ENCODE assay signal across 20 mouse cellular contexts in the genomic region with DNA sequence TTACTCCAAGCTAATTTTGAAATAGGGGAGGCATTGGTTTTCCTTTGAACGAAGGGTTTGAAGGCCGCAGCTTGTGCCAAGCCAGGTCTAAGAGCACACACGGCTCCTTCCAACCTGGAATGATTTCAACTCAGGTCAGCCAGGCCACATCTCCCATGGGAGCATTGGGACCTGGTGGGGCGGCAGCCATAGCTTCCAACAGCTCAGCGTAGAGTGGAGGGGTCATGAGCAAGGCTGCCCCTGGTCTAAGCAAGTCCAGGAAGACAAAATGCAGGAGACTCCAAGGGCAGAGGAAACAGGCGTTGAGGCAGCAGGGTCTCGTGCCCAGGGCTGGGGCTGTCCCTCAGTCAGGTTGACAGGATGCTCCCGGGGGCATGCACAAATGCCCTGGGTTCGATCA. TPM values are rescaled to one million over a fixed set of nuclear protein-coding genes. Genes with fewer than 3 reads are reported as not detected.
DNase-seq lines count a peak whose midpoint lies in the region; ATAC-seq and TF ChIP-seq lines count a peak whose summit lies in the region.
"Had no signal": no experiment of that assay in that cellular context is flagged by ENCODE, and none has a peak within 500 bp of the region (broad histone marks: within the 10 kb centered on the region; RNA-seq: fewer than 3 reads in every experiment).

No protein-coding gene starts in this region.

- no peak for TF ChIP-seq EP300 in heart, adult 2 months (IDR thresholded peaks at IDR 0.05; ENCODE audit: insufficient read depth, low read depth, low read length)

- H3K9me3 ChIP-seq in heart, embryonic 12.5 days (replicated peaks), result 0 out of 2 replicates have a peak, but pooled peaks cover 3% of the 10 kb centered on the region
- 0 out of 2 replicates have a peak, but pooled peaks cover 4% of the 10 kb centered on the region for H3K9me3 ChIP-seq in neural tube, embryonic 13.5 days
- no peaks in the 10 kb centered on the region for H3K9me3 ChIP-seq in neural tube, embryonic 15.5 days (replicated peaks)
- no peaks in the 10 kb centered on the region; the same call in 1 of the 2 replicates for H3K9me3 ChIP-seq in midbrain, embryonic 10.5 days (replicated peaks)
- H3K9me3 ChIP-seq: embryonic facial prominence, embryonic 12.5 days; G1E; liver, embryonic 13.5 days had no signal

- H3K9ac ChIP-seq in heart, adult 2 months (ENCODE audit: low read depth, low read length), result no peak overlapping the region
- H3K9ac ChIP-seq in heart, embryonic 12.5 days, result no peak overlapping the region
- no peak overlapping the region for H3K9ac ChIP-seq in neural tube, embryonic 13.5 days
- H3K9ac ChIP-seq in neural tube, embryonic 15.5 days (replicated peaks), result no peak overlapping the region
- H3K9ac ChIP-seq: embryonic facial prominence, embryonic 12.5 days; liver, embryonic 13.5 days had no signal

- 58% methylated on average over 9 of the region's 9 CpGs for WGBS in heart, adult 2 months
- 85% methylated on average over 9 of the region's 9 CpGs for WGBS in heart, embryonic 12.5 days
- WGBS in neural tube, embryonic 13.5 days, result 88% methylated on average over 9 of the region's 9 CpGs
- 90% methylated on average over 9 of the region's 9 CpGs for WGBS in neural tube, embryonic 15.5 days
- 91% methylated on average over 9 of the region's 9 CpGs for WGBS in midbrain, embryonic 10.5 days

- H3K27me3 ChIP-seq in heart, adult 2 months (ENCODE audit: control insufficient read depth, insufficient read depth, low read length), result no peaks in the 10 kb centered on the region
- H3K27me3 ChIP-seq in heart, embryonic 12.5 days (replicated peaks), result no peaks in the 10 kb centered on the region
- H3K27me3 ChIP-seq in neural tube, embryonic 13.5 days, result no peaks in the 10 kb centered on the region; the same call in 1 of the 2 replicates
- H3K27me3 ChIP-seq in neural tube, embryonic 15.5 days (replicated peaks), result no peaks in the 10 kb centered on the region
- H3K27me3 ChIP-seq in midbrain, embryonic 10.5 days (ENCODE audit: low read depth, poor library complexity, severe bottlenecking), result no peaks in the 10 kb centered on the region
- H3K27me3 ChIP-seq: embryonic facial prominence, embryonic 12.5 days; liver, embryonic 13.5 days had no signal

- intact Hi-C loops in heart, adult 2 months (cut with DNase I), result loop anchor here (5.0 kb wide), 2 partner anchors 116 to 151 kb away; no protein-coding TSS in a partner anchor

- no peak for TF ChIP-seq CTCF in heart, adult 2 months (IDR thresholded peaks at IDR 0.05)

- peak in 1 of 2 experiments; percentile 22 for DNase-seq in heart, adult 2 months
- no peak for DNase-seq in midbrain, embryonic 10.5 days (ENCODE audit: low spot score)
- no peak for DNase-seq in spleen, postnatal 14 days (ENCODE audit: low spot score in 2 of 2)
- DNase-seq: cerebellum, adult 18-20 months; left cerebral cortex, postnatal 4 days; liver, embryonic 13.5 days; right cerebral cortex, postnatal 4 days; thymus, adult 2 months had no signal

- no peak overlapping the region for H3K4me3 ChIP-seq in heart, adult 2 months
- no peak overlapping the region for H3K4me3 ChIP-seq in heart, embryonic 12.5 days
- no peak overlapping the region for H3K4me3 ChIP-seq in neural tube, embryonic 13.5 days
- no peak overlapping the region for H3K4me3 ChIP-seq in neural tube, embryonic 15.5 days (replicated peaks)
- no peak overlapping the region for H3K4me3 ChIP-seq in midbrain, embryonic 10.5 days
- H3K4me3 ChIP-seq: embryonic facial prominence, embryonic 12.5 days; liver, embryonic 13.5 days had no signal

- peaks cover 23% of the 10 kb centered on the region for H3K4me1 ChIP-seq in heart, adult 2 months (ENCODE audit: control insufficient read depth, insufficient read depth, low read length)
- peaks cover 25% of the 10 kb centered on the region for H3K4me1 ChIP-seq in heart, embryonic 12.5 days (replicated peaks)
- H3K4me1 ChIP-seq in neural tube, embryonic 13.5 days (replicated peaks), result peaks cover 13% of the 10 kb centered on the region
- H3K4me1 ChIP-seq in neural tube, embryonic 15.5 days, result peaks cover 20% of the 10 kb centered on the region
- H3K4me1 ChIP-seq in midbrain, embryonic 10.5 days, result peaks cover 45% of the 10 kb centered on the region

- no peak for ATAC-seq in heart, embryonic 12.5 days (ENCODE audit: insufficient number of reproducible peaks, low FRiP score)
- no peak for ATAC-seq in neural tube, embryonic 13.5 days (ENCODE audit: low read depth)
- ATAC-seq in neural tube, embryonic 15.5 days (ENCODE audit: low FRiP score), result no peak; the same call in 1 of the 2 replicates
- ATAC-seq in frontal cortex, adult (ENCODE audit: low TSS enrichment), result no peak

- H3K27ac ChIP-seq in heart, adult 2 months, result peak overlapping the region; percentile 86
- no peak overlapping the region for H3K27ac ChIP-seq in heart, embryonic 12.5 days (ENCODE audit: poor library complexity, severe bottlenecking)
- 0 out of 2 replicates have a peak overlapping the region, but pooled peaks have one; percentile 20 for H3K27ac ChIP-seq in neural tube, embryonic 13.5 days (replicated peaks)
- H3K27ac ChIP-seq in neural tube, embryonic 15.5 days (replicated peaks), result no peak overlapping the region
- H3K27ac ChIP-seq in midbrain, embryonic 10.5 days (replicated peaks), result peak overlapping the region; percentile 65; the same call in 1 of the 2 replicates
- H3K27ac ChIP-seq: embryonic facial prominence, embryonic 12.5 days; liver, embryonic 13.5 days had no signal

- no peak overlapping the region for H3K4me2 ChIP-seq in heart, embryonic 12.5 days
- no peak overlapping the region for H3K4me2 ChIP-seq in neural tube, embryonic 13.5 days
- H3K4me2 ChIP-seq in neural tube, embryonic 15.5 days, result no peak overlapping the region
- H3K4me2 ChIP-seq: embryonic facial prominence, embryonic 12.5 days; liver, embryonic 13.5 days had no signal

- H3K79me2 ChIP-seq in heart, adult 2 months (replicated peaks; ENCODE audit: control insufficient read depth, insufficient read depth, low read length), result no peaks in the 10 kb centered on the region

- TF ChIP-seq POLR2A in heart, adult 2 months (IDR thresholded peaks at IDR 0.05; ENCODE audit: insufficient read depth, low read depth, low read length), result no peak

- H3K36me3 ChIP-seq in heart, adult 2 months (ENCODE audit: control insufficient read depth, insufficient read depth, low read length), result peaks cover 5% of the 10 kb centered on the region
- no peaks in the 10 kb centered on the region for H3K36me3 ChIP-seq in heart, embryonic 12.5 days
- H3K36me3 ChIP-seq in neural tube, embryonic 13.5 days, result no peaks in the 10 kb centered on the region
- H3K36me3 ChIP-seq in neural tube, embryonic 15.5 days, result no peaks in the 10 kb centered on the region
- H3K36me3 ChIP-seq in midbrain, embryonic 10.5 days, result no peaks in the 10 kb centered on the region
- H3K36me3 ChIP-seq: embryonic facial prominence, embryonic 12.5 days; G1E; liver, embryonic 13.5 days had no signal

RNA-seq across cellular contexts. Expression of a gene that starts 25.8 kb away (rescaled TPM):
- not detected for total RNA-seq in heart, adult 2 months (2021)
- polyA plus RNA-seq in heart, adult 2 months (2012; rRNA removed), result not detected in 2 replicates
- not detected in 2 replicates for polyA plus RNA-seq in heart, embryonic 12.5 days (2016; fragmentation: Nextera tagmentation; extraction: Ambion mirVana)
- not detected in 2 replicates for polyA plus RNA-seq in neural tube, embryonic 13.5 days (2015; fragmentation: Nextera tagmentation; extraction: Ambion mirVana)
- not detected in 2 replicates for polyA plus RNA-seq in neural tube, embryonic 15.5 days (2015; fragmentation: Nextera tagmentation; extraction: Ambion mirVana)
- not detected in 2 replicates for polyA plus RNA-seq in midbrain, embryonic 10.5 days (2016; fragmentation: Nextera tagmentation; extraction: Ambion mirVana)
- total RNA-seq: common myeloid progenitor, adult 5-6 weeks; G1E; layer of hippocampus, postnatal 25 days; left cerebral cortex, postnatal 4 days had no signal
- polyA plus RNA-seq: embryonic facial prominence, embryonic 12.5 days; G1E; gonadal fat pad, adult 2 months; heart, postnatal 0 days; intestine, embryonic 14.5 days; liver, embryonic 13.5 days; neural tube, embryonic 11.5 days; thymus, adult 2 months had no signal

RNA-seq across cellular contexts. Expression of a gene that starts 28.5 kb away (rescaled TPM):
- 100 to 1,000 TPM in 1 of 2 experiments, 10 to 100 TPM in 1; 66.4 to 116 TPM for total RNA-seq in heart, adult 2 months (2021)
- polyA plus RNA-seq in heart, adult 2 months (2012; rRNA removed), result 91.8 and 124 TPM in 2 replicates
- polyA plus RNA-seq in heart, embryonic 12.5 days (2016; fragmentation: Nextera tagmentation; extraction: Ambion mirVana), result 9.3 and 11.6 TPM in 2 replicates
- polyA plus RNA-seq in neural tube, embryonic 13.5 days (2015; fragmentation: Nextera tagmentation; extraction: Ambion mirVana), result 67.4 and 72.9 TPM in 2 replicates
- 36.1 and 89.6 TPM in 2 replicates for polyA plus RNA-seq in neural tube, embryonic 15.5 days (2015; fragmentation: Nextera tagmentation; extraction: Ambion mirVana)
- polyA plus RNA-seq in midbrain, embryonic 10.5 days (2016; fragmentation: Nextera tagmentation; extraction: Ambion mirVana), result 16.1 and 18.7 TPM in 2 replicates
- total RNA-seq: G1E had no signal
- polyA plus RNA-seq: G1E had no signal

Comparison
In these comparisons a context has a peak if more than half of its experiments do, and no peak if none do; other contexts are left out.
1. H3K27ac ChIP-seq: peak in heart, adult 2 months (single experiment), neural tube, embryonic 13.5 days (single experiment) and midbrain, embryonic 10.5 days (single experiment); none in heart, embryonic 12.5 days (single experiment) and neural tube, embryonic 15.5 days (single experiment).